In genomic region chr14:19988410-19988809, GRCm38 (mm10) we compare ENCODE assay signal across 15 mouse cellular contexts. TPM values are rescaled to one million over a fixed set of nuclear protein-coding genes. Genes with fewer than 3 reads are reported as not detected.
DNase-seq lines count a peak whose midpoint lies in the region; ATAC-seq lines count a peak whose summit lies in the region.
"Had no signal": no experiment of that assay in that cellular context is flagged by ENCODE, and none has a peak within 500 bp of the region (broad histone marks: within the 10 kb centered on the region; RNA-seq: fewer than 3 reads in every experiment).

No protein-coding gene starts in this region.

- H3K36me3 ChIP-seq in forebrain, embryonic 12.5 days (replicated peaks), result no peaks in the 10 kb centered on the region
- H3K36me3 ChIP-seq in hindbrain, embryonic 13.5 days, result no peaks in the 10 kb centered on the region
- H3K36me3 ChIP-seq in midbrain, embryonic 15.5 days (replicated peaks), result no peaks in the 10 kb centered on the region
- H3K36me3 ChIP-seq: intestine, embryonic 15.5 days; lung, embryonic 15.5 days had no signal

- no peaks in the 10 kb centered on the region for H3K9me3 ChIP-seq in forebrain, embryonic 12.5 days
- no peaks in the 10 kb centered on the region for H3K9me3 ChIP-seq in hindbrain, embryonic 13.5 days
- H3K9me3 ChIP-seq in midbrain, embryonic 15.5 days, result no peaks in the 10 kb centered on the region
- H3K9me3 ChIP-seq: intestine, embryonic 15.5 days; lung, embryonic 15.5 days had no signal

- no peak overlapping the region for H3K9ac ChIP-seq in forebrain, embryonic 12.5 days
- H3K9ac ChIP-seq in hindbrain, embryonic 13.5 days, result no peak overlapping the region
- H3K9ac ChIP-seq in midbrain, embryonic 15.5 days, result no peak overlapping the region
- H3K9ac ChIP-seq: intestine, embryonic 15.5 days; lung, embryonic 15.5 days had no signal

- no peak overlapping the region for H3K4me2 ChIP-seq in forebrain, embryonic 12.5 days
- H3K4me2 ChIP-seq in hindbrain, embryonic 13.5 days, result no peak overlapping the region
- no peak overlapping the region for H3K4me2 ChIP-seq in midbrain, embryonic 15.5 days
- H3K4me2 ChIP-seq: intestine, embryonic 15.5 days; liver, embryonic 11.5 days; lung, embryonic 15.5 days had no signal

- 87% methylated on average over 3 of the region's 3 CpGs for WGBS in forebrain, embryonic 12.5 days
- WGBS in hindbrain, embryonic 13.5 days, result 93% methylated on average over 3 of the region's 3 CpGs
- 90% methylated on average over 3 of the region's 3 CpGs for WGBS in midbrain, embryonic 15.5 days

- peaks cover 44% of the 10 kb centered on the region for H3K4me1 ChIP-seq in forebrain, embryonic 12.5 days
- peaks cover 48% of the 10 kb centered on the region for H3K4me1 ChIP-seq in hindbrain, embryonic 13.5 days (replicated peaks)
- H3K4me1 ChIP-seq in midbrain, embryonic 15.5 days, result peaks cover 46% of the 10 kb centered on the region

- H3K4me3 ChIP-seq in forebrain, embryonic 12.5 days (replicated peaks), result no peak overlapping the region
- H3K4me3 ChIP-seq in hindbrain, embryonic 13.5 days, result no peak overlapping the region
- no peak overlapping the region for H3K4me3 ChIP-seq in midbrain, embryonic 15.5 days
- H3K4me3 ChIP-seq: intestine, embryonic 15.5 days; lung, embryonic 15.5 days had no signal

- no peaks in the 10 kb centered on the region for H3K27me3 ChIP-seq in forebrain, embryonic 12.5 days
- H3K27me3 ChIP-seq in hindbrain, embryonic 13.5 days, result no peaks in the 10 kb centered on the region
- no peaks in the 10 kb centered on the region for H3K27me3 ChIP-seq in midbrain, embryonic 15.5 days (replicated peaks)
- H3K27me3 ChIP-seq: intestine, embryonic 15.5 days; lung, embryonic 15.5 days had no signal

- intact Hi-C loops in heart, postnatal 25 days (cut with DNase I), result loop anchor here (5.0 kb wide), 1 partner anchor 79 kb away; no protein-coding TSS in a partner anchor

- ATAC-seq in forebrain, embryonic 12.5 days (ENCODE audit: low FRiP score), result no peak
- no peak for ATAC-seq in hindbrain, embryonic 13.5 days (ENCODE audit: low FRiP score)
- ATAC-seq in midbrain, embryonic 15.5 days (replicated peaks), result no peak
- ATAC-seq: intestine, embryonic 15.5 days had no signal

- DNase-seq in heart, adult 11 months, result peak; percentile 72
- DNase-seq in heart, postnatal 25 days (ENCODE audit: low spot score), result no peak
- DNase-seq in spleen, adult 12 weeks (ENCODE audit: low spot score), result no peak
- no peak for DNase-seq in left cerebral cortex, adult 18-20 months (ENCODE audit: low spot score in 2 of 2)
- DNase-seq in liver, result no peak
- DNase-seq: cerebellum, adult 18-20 months; gastrocnemius, postnatal 14 days; heart, postnatal 10 days; right cerebral cortex, postnatal 25 days had no signal

- H3K27ac ChIP-seq in forebrain, embryonic 12.5 days, result peak overlapping the region; percentile 42; the same call in 1 of the 2 replicates
- H3K27ac ChIP-seq in hindbrain, embryonic 13.5 days, result peak overlapping the region; percentile 78
- peak overlapping the region; percentile 78 for H3K27ac ChIP-seq in midbrain, embryonic 15.5 days
- H3K27ac ChIP-seq: intestine, embryonic 15.5 days; lung, embryonic 15.5 days had no signal

RNA-seq across cellular contexts. Expression of gene Gng2, which starts 11.0 kb away (rescaled TPM):
- total RNA-seq in heart, postnatal 25 days (2021), result 10 to 100 TPM; 15.8 to 16.7 TPM
- polyA plus RNA-seq in forebrain, embryonic 12.5 days (2016; fragmentation: Nextera tagmentation; extraction: Ambion mirVana), result 187 and 202 TPM in 2 replicates
- 374 and 390 TPM in 2 replicates for polyA plus RNA-seq in hindbrain, embryonic 13.5 days (2015; fragmentation: Nextera tagmentation; extraction: Ambion mirVana)
- 452 and 467 TPM in 2 replicates for polyA plus RNA-seq in midbrain, embryonic 15.5 days (2015; fragmentation: Nextera tagmentation; extraction: Ambion mirVana)
- total RNA-seq in left cerebral cortex, adult 18-20 months (2021), result 100 to 1,000 TPM; 202 to 212 TPM
